23 mouse cellular contexts compared by ENCODE assay signal in the genomic region with DNA sequence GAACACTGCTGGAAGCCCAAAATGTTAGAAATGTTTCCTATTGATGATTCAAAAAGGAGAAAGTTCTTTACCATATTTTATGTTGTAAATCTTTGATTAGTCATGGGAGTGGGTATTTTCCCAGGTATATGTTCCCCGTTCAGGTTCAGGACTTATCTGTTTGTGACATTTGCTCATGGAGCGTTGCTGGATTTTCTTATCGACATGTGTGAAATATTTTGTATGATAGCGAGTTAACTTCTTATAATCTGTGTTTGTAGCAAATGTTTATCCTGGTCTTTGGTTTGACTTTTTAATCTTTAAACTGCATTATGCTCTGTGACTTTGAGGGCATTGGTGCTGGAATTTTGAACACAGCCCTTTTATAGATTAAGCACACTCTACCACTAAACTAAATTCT. TPM values are rescaled to one million over a fixed set of nuclear protein-coding genes. Genes with fewer than 3 reads are reported as not detected.
DNase-seq lines count a peak whose midpoint lies in the region; ATAC-seq and TF ChIP-seq lines count a peak whose summit lies in the region.
"Had no signal": no experiment of that assay in that cellular context is flagged by ENCODE, and none has a peak within 500 bp of the region (broad histone marks: within the 10 kb centered on the region; RNA-seq: fewer than 3 reads in every experiment).

No protein-coding gene starts in this region.

- no peak overlapping the region for H3K4me2 ChIP-seq in liver, embryonic 14.5 days (ENCODE audit: low read depth)
- H3K4me2 ChIP-seq: embryonic facial prominence, embryonic 13.5 days; embryonic facial prominence, embryonic 15.5 days; forebrain, embryonic 13.5 days had no signal

- H3K79me2 ChIP-seq in MEL (ENCODE audit: control insufficient read depth, insufficient read depth, low read length, poor library complexity), result no peaks in the 10 kb centered on the region

- no peak for ATAC-seq in liver, embryonic 14.5 days (ENCODE audit: insufficient read depth)
- ATAC-seq in megakaryocyte progenitor cell, adult 5-6 weeks (replicated peaks; ENCODE audit: poor library complexity), result peak; percentile 20
- ATAC-seq: activated CD4-positive, CD25-positive, alpha-beta regulatory T cell, adult 4 months; forebrain, embryonic 13.5 days; forebrain, embryonic 16.5 days; Patski had no signal

- no peak overlapping the region for H3K27ac ChIP-seq in liver, embryonic 14.5 days
- H3K27ac ChIP-seq in MEL (ENCODE audit: control insufficient read depth, low read depth, low read length), result no peak overlapping the region
- H3K27ac ChIP-seq: embryonic facial prominence, embryonic 13.5 days; embryonic facial prominence, embryonic 15.5 days; forebrain, embryonic 10.5 days; forebrain, embryonic 13.5 days had no signal

- DNase-seq in liver, embryonic 14.5 days (ENCODE audit: low read depth in 3 of 3, low spot score in 3 of 3), result no peak
- DNase-seq in liver (no peak), MEL (ENCODE audit: low read depth, low spot score) (no peak)
- no peak for DNase-seq in cerebellum, adult 11 months
- DNase-seq in lung, postnatal 4 days, result no peak
- DNase-seq: adrenal gland, adult 8-10 months; adrenal gland, postnatal 14 days; adrenal gland, postnatal 36 days; cerebellum, adult 18-20 months; cerebellum, adult 8-10 months; cerebellum, adult 9-11 months; cerebellum, postnatal 14 days; cerebellum, postnatal 36 days; embryo, embryonic 11 days had no signal

- no peak for TF ChIP-seq CTCF in liver, embryonic 14.5 days (IDR thresholded peaks at IDR 0.05; ENCODE audit: low read depth)
- TF ChIP-seq CTCF in MEL (IDR thresholded peaks at IDR 0.05 in 2 of 3, conservative IDR thresholded peaks at IDR 0.05 in 1 of 3; ENCODE audit: control insufficient read depth in 1 of 3, insufficient read depth in 1 of 3, low read depth in 2 of 3, low read length in 3 of 3, poor library complexity in 1 of 3, severe bottlenecking in 1 of 3), result no peak

- H3K4me1 ChIP-seq in liver, embryonic 14.5 days (replicated peaks; ENCODE audit: control insufficient read depth in 2 of 2, insufficient read depth in 2 of 2, low read length in 1 of 2), result peaks cover 5 to 14% of the 10 kb centered on the region in 2 experiments
- peaks cover 11 to 32% of the 10 kb centered on the region in 2 experiments for H3K4me1 ChIP-seq in MEL (ENCODE audit: control insufficient read depth in 1 of 2, insufficient read depth in 2 of 2, low read length in 2 of 2)
- H3K4me1 ChIP-seq: embryonic facial prominence, embryonic 13.5 days; embryonic facial prominence, embryonic 15.5 days; forebrain, embryonic 13.5 days had no signal

- 28% methylated on average over 4 of the region's 4 CpGs for WGBS in liver, embryonic 14.5 days (ENCODE audit: insufficient replicate concordance)

- no peak for TF ChIP-seq RAD21 in MEL (IDR thresholded peaks at IDR 0.05; ENCODE audit: low read depth, low read length)

- TF ChIP-seq POLR2A in MEL (IDR thresholded peaks at IDR 0.05; ENCODE audit: control insufficient read depth in 1 of 2, insufficient read depth in 1 of 2, low read depth in 1 of 2, low read length in 2 of 2, poor library complexity in 1 of 2), result no peak

- H3K9ac ChIP-seq in liver, embryonic 14.5 days (replicated peaks), result no peak overlapping the region
- H3K9ac ChIP-seq in MEL (ENCODE audit: control insufficient read depth, low read depth, low read length, poor library complexity, severe bottlenecking), result no peak overlapping the region
- H3K9ac ChIP-seq: embryonic facial prominence, embryonic 13.5 days; embryonic facial prominence, embryonic 15.5 days; forebrain, embryonic 13.5 days had no signal

- 0 out of 2 replicates have a peak, but pooled peaks have one; percentile 21 for TF ChIP-seq EP300 in liver, embryonic 14.5 days (IDR thresholded peaks at IDR 0.05; ENCODE audit: low read depth)
- TF ChIP-seq EP300 in MEL (IDR thresholded peaks at IDR 0.05; ENCODE audit: low read depth in 1 of 2, low read length in 2 of 2), result peak; percentile 39 to 69; a peak in 3 of 4 replicates

- no peaks in the 10 kb centered on the region for H3K27me3 ChIP-seq in liver, embryonic 14.5 days (ENCODE audit: control insufficient read depth, insufficient read depth, low read length)
- H3K27me3 ChIP-seq in MEL (ENCODE audit: control insufficient read depth in 1 of 2, insufficient read depth in 2 of 2, low read length in 2 of 2), result no peaks in the 10 kb centered on the region
- H3K27me3 ChIP-seq: embryonic facial prominence, embryonic 13.5 days; embryonic facial prominence, embryonic 15.5 days; forebrain, embryonic 13.5 days; Patski had no signal

- no peaks in the 10 kb centered on the region for H3K36me3 ChIP-seq in liver, embryonic 14.5 days (replicated peaks; ENCODE audit: control insufficient read depth, insufficient read depth, low read depth)
- H3K36me3 ChIP-seq in MEL (ENCODE audit: control insufficient read depth in 1 of 2, insufficient read depth in 2 of 2, low read length in 2 of 2), result peaks cover 0 to 24% of the 10 kb centered on the region in 2 experiments; a peak in 2 of 4 replicates
- H3K36me3 ChIP-seq: embryonic facial prominence, embryonic 13.5 days; embryonic facial prominence, embryonic 15.5 days; forebrain, embryonic 10.5 days had no signal

- no peaks in the 10 kb centered on the region for H3K9me3 ChIP-seq in liver, embryonic 14.5 days (ENCODE audit: control insufficient read depth, low read length)
- no peaks in the 10 kb centered on the region for H3K9me3 ChIP-seq in MEL (replicated peaks; ENCODE audit: insufficient read depth, low read length)

- H3K4me3 ChIP-seq in liver, embryonic 14.5 days (ENCODE audit: insufficient read depth in 1 of 2, low read depth in 2 of 2, low read length in 2 of 2), result no peak overlapping the region
- H3K4me3 ChIP-seq in MEL (ENCODE audit: control insufficient read depth in 1 of 2, insufficient read depth in 1 of 2, low read depth in 2 of 2, low read length in 2 of 2), result no peak overlapping the region
- H3K4me3 ChIP-seq: embryonic facial prominence, embryonic 13.5 days; embryonic facial prominence, embryonic 15.5 days; erythroblast, embryonic 14.5 days; forebrain, embryonic 10.5 days; forebrain, embryonic 13.5 days had no signal

TF ChIP-seq in MEL, 35 proteins besides CTCF, POLR2A, EP300 and RAD21:
- peak; percentile 66 for TF ChIP-seq RCOR1 (IDR thresholded peaks at IDR 0.05; ENCODE audit: low read depth, low read length)
- no peak for TF ChIP-seq MAZ (IDR thresholded peaks at IDR 0.05; ENCODE audit: low read depth, low read length)
- TF ChIP-seq GABPA (IDR thresholded peaks at IDR 0.05; ENCODE audit: low read depth, low read length), result no peak
- TF ChIP-seq GATA1 (IDR thresholded peaks at IDR 0.05; ENCODE audit: low read depth, low read length), result peak; percentile 77
- peak; percentile 77 for TF ChIP-seq TCF12 (IDR thresholded peaks at IDR 0.05; ENCODE audit: low read depth, low read length)
TF ChIP-seq in MEL: peak in this region for 3.

RNA-seq across cellular contexts. Expression of a gene that starts 12.2 kb away (rescaled TPM):
- polyA plus RNA-seq in liver, embryonic 14.5 days (2012; rRNA removed), result 36.5 and 41.5 TPM in 2 replicates
- polyA plus RNA-seq in liver, embryonic 14.5 days (2014; fragmentation: Nextera tagmentation; extraction: Ambion mirVana), result 37.9 and 38.9 TPM in 2 replicates
- total RNA-seq in MEL (2012; rRNA removed), result 79.3 and 79.7 TPM in 2 replicates
- 10 to 100 TPM in 1 of 2 experiments, not detected in 1; 80.7 TPM for polyA plus RNA-seq in MEL (2012; ENCODE audit: insufficient read depth in 1 of 2, insufficient read length in 2 of 2, low read depth in 1 of 2, low replicate concordance in 2 of 2, missing spikeins in 1 of 2)
- total RNA-seq in megakaryocyte progenitor cell, adult 5-6 weeks (2015), result 95.4 and 118 TPM in 2 replicates
- 66.7 and 79.8 TPM in 2 replicates for total RNA-seq in megakaryocyte progenitor cell, adult 5-6 weeks (2017)
